Mouse (Mus musculus): ENCODE data around the gene Spop. TPM values are rescaled to one million over a fixed set of nuclear protein-coding genes. Genes with fewer than 3 reads are reported as not detected.
A peak's percentile ranks its signal among the peaks of the same experiment; 100 is the strongest.

Spop gene
- polyA plus RNA-seq, 1 experiment from 2014 or later = 54.1 TPM

DNA sequence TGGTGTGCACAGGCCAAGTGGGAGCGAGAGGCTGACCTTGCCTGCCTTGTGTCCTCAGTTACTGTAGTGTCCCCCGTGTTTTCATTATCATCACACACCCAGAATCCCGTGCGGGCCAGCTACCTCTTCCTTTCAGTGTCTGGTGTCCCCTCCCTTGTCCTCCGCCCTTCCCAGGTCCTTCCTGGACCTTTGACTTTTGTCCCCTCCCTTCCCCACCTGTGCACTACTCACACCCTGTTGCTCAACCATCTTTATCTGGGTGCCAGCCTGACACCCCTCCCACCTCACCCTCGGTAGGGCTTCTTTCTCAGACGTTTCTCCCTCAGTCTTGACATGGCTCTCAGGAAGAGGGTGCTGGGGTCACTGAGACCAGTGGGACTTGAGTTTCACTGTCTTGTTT is 26.5 kb upstream of the Spop start:
- Histone ChIP-seq H3K9ac (ENCODE audit: low read depth, low read length) (no peak overlapping the region), H3K27ac (ENCODE audit: low read depth, low read length) (peak overlapping the region; percentile 62), H3K4me3 (ENCODE audit: low read depth, low read length) (no peak overlapping the region), H3K9me3 (ENCODE audit: control insufficient read depth) (no peaks in the 10 kb centered on the region), H3K36me3 (ENCODE audit: control insufficient read depth, insufficient read depth) (peaks cover 43% of the 10 kb centered on the region), H3K27me3 (replicated peaks; ENCODE audit: control insufficient read depth, insufficient read depth, low read length) (no peaks in the 10 kb centered on the region), H3K4me1 (replicated peaks; ENCODE audit: control insufficient read depth, insufficient read depth, low read length) (no peaks in the 10 kb centered on the region), H3K4me2 (replicated peaks; ENCODE audit: low read depth) (peak overlapping the region; percentile 35; the same call in 1 of the 2 replicates)
- no peak for TF ChIP-seq CTCF (IDR thresholded peaks at IDR 0.05; ENCODE audit: low read depth)
- peak; percentile 44 for ATAC-seq
- WGBS = 42% methylated on average over 7 of the region's 7 CpGs

DNA sequence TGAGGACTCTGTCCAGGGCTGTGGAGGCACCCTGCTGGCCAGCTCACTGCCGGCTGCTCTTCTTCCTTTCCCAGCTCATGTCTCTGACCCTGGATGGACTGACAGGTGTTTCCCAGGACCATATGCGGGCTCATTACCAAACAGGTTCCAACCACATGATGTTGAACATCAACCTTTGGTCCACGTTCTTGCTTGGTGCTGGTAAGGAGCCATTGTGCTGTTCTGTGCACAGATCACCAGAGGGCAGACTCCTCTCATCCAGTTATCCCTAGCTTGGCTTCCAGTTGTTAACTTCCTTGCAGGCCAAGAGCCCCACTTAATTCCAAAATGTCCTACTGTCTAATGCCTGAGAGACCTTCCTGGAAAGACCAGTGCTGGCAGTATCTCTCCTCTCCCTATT is 24.9 kb upstream of the Spop start:
- Histone ChIP-seq H3K9ac (ENCODE audit: low read depth, low read length) (no peak overlapping the region), H3K36me3 (ENCODE audit: control insufficient read depth, insufficient read depth) (peaks cover 45% of the 10 kb centered on the region), H3K4me1 (replicated peaks; ENCODE audit: control insufficient read depth, insufficient read depth, low read length) (no peaks in the 10 kb centered on the region), H3K9me3 (ENCODE audit: control insufficient read depth) (no peaks in the 10 kb centered on the region), H3K4me3 (ENCODE audit: low read depth, low read length) (no peak overlapping the region), H3K4me2 (replicated peaks; ENCODE audit: low read depth) (no peak overlapping the region), H3K27me3 (replicated peaks; ENCODE audit: control insufficient read depth, insufficient read depth, low read length) (no peaks in the 10 kb centered on the region), H3K27ac (ENCODE audit: low read depth, low read length) (no peak overlapping the region)
- peak; percentile 77 for TF ChIP-seq CTCF (IDR thresholded peaks at IDR 0.05; ENCODE audit: low read depth)
- ATAC-seq = peak; percentile 37
- WGBS = 41% methylated on average over 3 of the region's 3 CpGs

GRCm38 (mm10) chr11:95390420-95390819 is 23.5 kb upstream of the Spop start:
- no peaks in the 10 kb centered on the region for H3K9me3 ChIP-seq (ENCODE audit: control insufficient read depth)
- 92% methylated on average over 6 of the region's 6 CpGs for WGBS
- H3K36me3 ChIP-seq (ENCODE audit: control insufficient read depth, insufficient read depth) = peaks cover 45% of the 10 kb centered on the region

DNA sequence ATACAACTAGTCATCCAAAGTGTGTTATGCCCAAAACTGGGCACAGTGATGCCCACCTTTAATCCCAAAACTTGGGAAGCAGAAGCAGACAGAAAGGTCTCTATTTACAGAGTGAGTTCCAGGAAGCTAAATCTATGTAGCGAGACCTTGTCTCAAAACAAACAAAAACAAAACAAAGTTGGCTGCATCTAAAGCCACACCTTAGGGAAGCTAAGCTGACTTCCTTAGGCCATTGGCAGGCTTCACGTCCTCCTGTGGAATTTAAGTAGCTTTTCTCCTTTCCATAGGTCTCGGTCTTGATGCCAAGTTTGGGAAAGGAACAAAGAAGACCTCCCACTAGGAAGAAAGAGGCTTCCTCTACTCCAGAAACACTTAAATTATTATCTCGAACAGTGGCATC is 22.7 kb upstream of the Spop start:
- no peak for ATAC-seq
- peaks cover 45% of the 10 kb centered on the region for H3K36me3 ChIP-seq (ENCODE audit: control insufficient read depth, insufficient read depth)
- H3K9me3 ChIP-seq (ENCODE audit: control insufficient read depth) = no peaks in the 10 kb centered on the region
- TF ChIP-seq CTCF (IDR thresholded peaks at IDR 0.05; ENCODE audit: low read depth) = no peak
- H3K9ac ChIP-seq (ENCODE audit: low read depth, low read length) = no peak overlapping the region
- 86% methylated on average over 4 of the region's 4 CpGs for WGBS
- no peak overlapping the region for H3K4me3 ChIP-seq (ENCODE audit: low read depth, low read length)
- no peaks in the 10 kb centered on the region for H3K27me3 ChIP-seq (replicated peaks; ENCODE audit: control insufficient read depth, insufficient read depth, low read length)
- no peak overlapping the region for H3K27ac ChIP-seq (ENCODE audit: low read depth, low read length)
- no peaks in the 10 kb centered on the region for H3K4me1 ChIP-seq (replicated peaks; ENCODE audit: control insufficient read depth, insufficient read depth, low read length)
- H3K4me2 ChIP-seq (replicated peaks; ENCODE audit: low read depth) = no peak overlapping the region

More at GRCm38 (mm10) chr11:95390420-95390819, 23.5 kb upstream of the Spop start:
- H3K9ac ChIP-seq (ENCODE audit: low read depth, low read length) = no peak overlapping the region
- H3K27ac ChIP-seq (ENCODE audit: low read depth, low read length) = no peak overlapping the region
- H3K4me1 ChIP-seq (replicated peaks; ENCODE audit: control insufficient read depth, insufficient read depth, low read length) = no peaks in the 10 kb centered on the region
- H3K4me3 ChIP-seq (ENCODE audit: low read depth, low read length) = no peak overlapping the region
- no peak for TF ChIP-seq CTCF (IDR thresholded peaks at IDR 0.05; ENCODE audit: low read depth)
- no peak overlapping the region for H3K4me2 ChIP-seq (replicated peaks; ENCODE audit: low read depth)
- no peak for ATAC-seq
- H3K27me3 ChIP-seq (replicated peaks; ENCODE audit: control insufficient read depth, insufficient read depth, low read length) = no peaks in the 10 kb centered on the region

DNA sequence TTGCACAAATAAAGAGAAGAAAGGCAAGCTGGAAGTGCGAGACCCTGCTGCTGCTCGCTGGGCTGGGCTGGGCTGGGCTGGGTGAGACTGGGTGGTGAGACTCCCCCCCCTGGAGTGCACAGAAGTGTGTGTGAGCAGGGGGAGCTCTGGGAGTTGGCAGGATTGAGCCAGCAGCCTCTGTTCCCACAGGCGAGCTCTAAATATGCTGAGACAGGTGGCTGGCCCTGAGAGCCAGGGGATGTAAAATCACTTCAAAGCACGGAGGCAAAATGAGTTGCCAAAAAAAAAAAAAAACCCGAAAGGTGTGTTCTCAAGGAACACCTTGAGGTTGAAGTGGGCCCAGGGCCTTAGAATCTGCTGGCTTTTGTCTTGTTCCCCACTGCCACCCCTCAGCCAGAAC is 22.1 kb upstream of the Spop start:
- no peaks in the 10 kb centered on the region for H3K9me3 ChIP-seq (ENCODE audit: control insufficient read depth)
- peaks cover 45% of the 10 kb centered on the region for H3K36me3 ChIP-seq (ENCODE audit: control insufficient read depth, insufficient read depth)
- no peak overlapping the region for H3K4me2 ChIP-seq (replicated peaks; ENCODE audit: low read depth)
- H3K4me1 ChIP-seq (replicated peaks; ENCODE audit: control insufficient read depth, insufficient read depth, low read length) = no peaks in the 10 kb centered on the region
- H3K4me3 ChIP-seq (ENCODE audit: low read depth, low read length) = no peak overlapping the region
- no peak overlapping the region for H3K27ac ChIP-seq (ENCODE audit: low read depth, low read length)
- H3K9ac ChIP-seq (ENCODE audit: low read depth, low read length) = no peak overlapping the region
- TF ChIP-seq CTCF (IDR thresholded peaks at IDR 0.05; ENCODE audit: low read depth) = no peak
- 76% methylated on average over 5 of the region's 5 CpGs for WGBS
- ATAC-seq = no peak
- H3K27me3 ChIP-seq (replicated peaks; ENCODE audit: control insufficient read depth, insufficient read depth, low read length) = no peaks in the 10 kb centered on the region

- Histone ChIP-seq H3K4me1 (replicated peaks; ENCODE audit: control insufficient read depth, insufficient read depth, low read length) (no peaks in the 10 kb centered on the region), H3K9me3 (ENCODE audit: control insufficient read depth) (no peaks in the 10 kb centered on the region), H3K36me3 (ENCODE audit: control insufficient read depth, insufficient read depth) (peaks cover 42% of the 10 kb centered on the region), H3K27me3 (replicated peaks; ENCODE audit: control insufficient read depth, insufficient read depth, low read length) (no peaks in the 10 kb centered on the region), H3K4me2 (replicated peaks; ENCODE audit: low read depth) (no peak overlapping the region), H3K9ac (ENCODE audit: low read depth, low read length) (no peak overlapping the region), H3K4me3 (ENCODE audit: low read depth, low read length) (no peak overlapping the region), H3K27ac (ENCODE audit: low read depth, low read length) (no peak overlapping the region)
- TF ChIP-seq CTCF (IDR thresholded peaks at IDR 0.05; ENCODE audit: low read depth) = no peak
- ATAC-seq = no peak
- WGBS = 68% methylated on average over 7 of the region's 7 CpGs
Observed at GRCm38 (mm10) chr11:95392223-95392667, 21.6 kb upstream of the Spop start.
